Mouse (Mus musculus) stomach, postnatal 0 days (tissue): ENCODE data around the gene Dock2. TPM values are rescaled to one million over a fixed set of nuclear protein-coding genes. Genes with fewer than 3 reads are reported as not detected.

Experiments used
- ATAC-seq: fragments of 200-750 bp; cut with Nextera tagmentation; 2 replicates; pipeline ENCODE4 v1.8.0; 2017; ENCODE audit not compliant: low FRiP score, low TSS enrichment
- DNase-seq: peaks from one replicate; pipeline ENCODE4 v3.0.0-alpha.2; 2016; ENCODE audit warnings: low spot score
- H3K27ac ChIP-seq: fragments of 300-500 bp; sonication (generic); replicated peaks from 2 replicates; pipeline ENCODE4 v1.5.1; 2014; ENCODE audit warnings: mild to moderate bottlenecking, control low read depth
- H3K27me3 ChIP-seq: fragments of 300-500 bp; sonication (generic); 2 replicates; pipeline ENCODE4 v1.6.1; 2014; ENCODE audit warnings: low read length; ENCODE audit not compliant: control insufficient read depth, insufficient read depth
- H3K36me3 ChIP-seq: fragments of 300-500 bp; sonication (generic); 2 replicates; pipeline ENCODE4 v1.6.1; 2014; ENCODE audit warnings: low read length, mixed read lengths; ENCODE audit not compliant: control insufficient read depth, insufficient read depth
- H3K4me1 ChIP-seq: fragments of 300-500 bp; sonication (generic); replicated peaks from 2 replicates; pipeline ENCODE4 v1.6.1; 2014; ENCODE audit warnings: antibody characterized with exemption; ENCODE audit not compliant: control insufficient read depth, insufficient read depth
- H3K4me2 ChIP-seq: fragments of 300-500 bp; sonication (generic); replicated peaks from 2 replicates; pipeline ENCODE4 v1.6.1; 2014; ENCODE audit warnings: low read depth, mild to moderate bottlenecking, control low read depth, moderate library complexity
- H3K4me3 ChIP-seq: fragments of 300-500 bp; sonication (generic); 2 replicates; pipeline ENCODE4 v1.5.1; 2014; ENCODE audit warnings: low read depth, low read length, control low read depth
- H3K9ac ChIP-seq: fragments of 300-500 bp; sonication (generic); 2 replicates; pipeline ENCODE4 v1.6.1; 2014; ENCODE audit warnings: mild to moderate bottlenecking, low read length, control low read depth, mixed read lengths
- H3K9me3 ChIP-seq: fragments of 300-500 bp; sonication (generic); 2 replicates; pipeline ENCODE4 v1.6.1; 2016; ENCODE audit warnings: low read length; ENCODE audit not compliant: control insufficient read depth
- CTCF ChIP-seq: IDR thresholded peaks from 2 replicates; pipeline ENCODE4 v1.5.1; 2016; ENCODE audit warnings: antibody characterized with exemption, low read depth, mild to moderate bottlenecking, moderate library complexity
- EP300 ChIP-seq: optimal IDR thresholded peaks from 2 replicates; pipeline ENCODE3; 2016; ENCODE audit warnings: antibody characterized with exemption
- WGBS: fragments of 180-500 bp; shearing (Covaris S2); extraction: QIAGEN DNeasy Blood & Tissue Kit; methylation state at CpG from one replicate; pipeline ENCODE4 v1.1.7; 2014; 5-methylcytosine and 5-hydroxymethylcytosine counted together
- polyA plus RNA-seq: library from polyadenylated mRNA; unstranded; fragments of >200 nt; fragmentation: Nextera tagmentation; extraction: Ambion mirVana; gene quantifications from 2 replicates; pipeline ENCODE4 v1.2.1, GENCODE M21; 2015

The Dock2 gene
- polyA plus RNA-seq, 1 experiment from 2014 or later: 1.0 TPM

DNA sequence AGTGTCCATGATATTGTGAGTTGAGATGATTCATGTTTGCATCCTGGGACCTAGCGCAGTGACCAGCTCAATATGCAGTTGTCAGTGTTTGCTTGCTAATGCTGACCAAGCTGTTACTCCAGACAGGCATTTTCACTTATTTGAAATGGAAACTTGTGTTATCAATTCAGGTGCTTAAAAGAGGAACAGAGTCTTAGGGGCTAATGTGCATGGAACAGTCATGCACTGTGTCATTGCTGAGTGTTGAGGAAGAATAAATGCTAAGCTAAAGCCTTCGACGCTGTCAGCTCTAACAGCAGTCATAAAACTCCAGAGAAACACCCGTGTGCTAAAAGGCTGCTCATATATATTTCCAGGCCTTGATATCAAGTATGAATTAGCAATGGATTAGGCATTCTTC, 259.1 kb downstream of the Dock2 start:
- H3K9ac ChIP-seq: no peak overlapping the region
- no peak for TF ChIP-seq CTCF
- no peak for TF ChIP-seq EP300
- no peaks in the 10 kb centered on the region for H3K4me1 ChIP-seq
- no peak overlapping the region for H3K4me2 ChIP-seq
- no peaks in the 10 kb centered on the region for H3K36me3 ChIP-seq
- no peaks in the 10 kb centered on the region for H3K27me3 ChIP-seq
- WGBS: 81% methylated on average over 4 of the region's 4 CpGs
- H3K4me3 ChIP-seq: no peak overlapping the region
- H3K27ac ChIP-seq: no peak overlapping the region
- ATAC-seq (no peak), DNase-seq (no peak)
- no peaks in the 10 kb centered on the region for H3K9me3 ChIP-seq

DNA sequence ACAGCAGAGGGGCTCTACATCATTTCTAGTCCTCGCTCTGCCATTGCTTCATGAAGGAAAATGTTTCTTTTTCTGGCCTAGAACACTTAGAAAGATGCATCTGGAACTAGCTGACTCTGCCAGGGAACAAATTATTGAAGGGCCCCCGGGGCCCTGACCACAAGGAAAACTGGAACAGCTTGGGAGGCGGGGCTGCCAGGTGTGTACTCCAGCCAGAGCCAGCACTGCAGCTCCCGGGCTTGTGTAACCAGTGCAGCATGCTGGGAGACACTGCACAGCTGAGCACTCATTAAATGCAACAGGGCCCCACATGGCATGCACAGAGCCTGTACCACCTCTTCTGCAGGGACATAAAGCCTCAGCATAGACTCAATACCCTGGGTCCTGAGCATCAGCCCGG, 265.1 kb downstream of the Dock2 start:
- 50% methylated on average over 5 of the region's 5 CpGs for WGBS
- Histone ChIP-seq H3K9me3 (no peaks in the 10 kb centered on the region), H3K27me3 (no peaks in the 10 kb centered on the region), H3K27ac (no peak overlapping the region), H3K4me2 (no peak overlapping the region), H3K4me1 (no peaks in the 10 kb centered on the region), H3K36me3 (no peaks in the 10 kb centered on the region), H3K4me3 (no peak overlapping the region), H3K9ac (no peak overlapping the region)
- no peak for ATAC-seq
- no peak for TF ChIP-seq EP300
- no peak for TF ChIP-seq CTCF
- no peak for DNase-seq

DNA sequence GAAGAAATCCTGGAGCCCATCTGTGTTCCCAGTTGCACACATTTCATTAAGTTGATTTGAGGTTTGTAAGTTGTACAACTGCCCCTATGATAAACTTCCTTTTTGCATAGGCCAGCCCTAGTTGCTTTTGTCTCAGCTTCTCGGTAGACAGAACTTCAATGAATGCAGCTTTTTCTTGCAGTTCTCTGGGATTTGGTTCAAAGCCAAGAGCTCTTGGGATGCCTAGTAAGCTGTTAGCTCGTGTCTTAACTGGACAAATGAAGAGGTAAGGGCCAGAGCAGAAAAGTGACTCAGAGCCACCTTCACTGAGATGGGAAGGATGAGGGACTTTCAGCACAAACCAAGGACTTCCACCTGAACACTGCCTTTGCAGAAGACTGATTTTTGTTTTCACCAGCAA, 266.7 kb downstream of the Dock2 start:
- TF ChIP-seq CTCF (no peak), EP300 (no peak)
- DNase-seq (no peak), ATAC-seq (no peak)
- H3K36me3 ChIP-seq: no peaks in the 10 kb centered on the region
- no peaks in the 10 kb centered on the region for H3K27me3 ChIP-seq
- no peak overlapping the region for H3K4me3 ChIP-seq
- WGBS: 26% methylated on average over 2 of the region's 2 CpGs
- no peak overlapping the region for H3K4me2 ChIP-seq
- no peaks in the 10 kb centered on the region for H3K9me3 ChIP-seq
- H3K4me1 ChIP-seq: no peaks in the 10 kb centered on the region
- H3K27ac ChIP-seq: no peak overlapping the region
- no peak overlapping the region for H3K9ac ChIP-seq

DNA sequence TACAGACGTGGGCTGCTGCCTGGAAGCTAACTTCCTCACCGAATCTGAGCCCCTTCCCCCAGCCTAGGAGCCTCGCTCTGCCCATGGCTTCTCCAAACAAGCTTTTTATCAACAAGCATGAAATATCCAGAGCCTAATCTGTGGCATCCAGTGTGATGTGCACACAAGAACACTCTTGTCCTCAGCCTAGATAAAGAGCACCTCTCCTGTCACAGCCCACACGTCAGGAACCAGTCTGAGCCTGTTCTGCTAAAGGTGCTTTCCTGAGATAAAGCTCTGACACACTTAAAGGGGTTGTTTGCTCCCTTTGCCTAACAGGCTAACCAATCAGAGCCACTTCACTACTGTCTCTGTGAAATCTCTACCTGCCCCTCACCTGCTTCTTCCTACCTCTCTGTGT, 268.4 kb downstream of the Dock2 start:
- Histone ChIP-seq H3K4me2 (no peak overlapping the region), H3K4me1 (no peaks in the 10 kb centered on the region), H3K36me3 (no peaks in the 10 kb centered on the region), H3K9ac (no peak overlapping the region), H3K4me3 (no peak overlapping the region), H3K27ac (no peak overlapping the region), H3K9me3 (no peaks in the 10 kb centered on the region), H3K27me3 (no peaks in the 10 kb centered on the region)
- ATAC-seq (no peak), DNase-seq (no peak)
- no peak for TF ChIP-seq CTCF
- no peak for TF ChIP-seq EP300
- 16% methylated on average over 4 of the region's 4 CpGs for WGBS

DNA sequence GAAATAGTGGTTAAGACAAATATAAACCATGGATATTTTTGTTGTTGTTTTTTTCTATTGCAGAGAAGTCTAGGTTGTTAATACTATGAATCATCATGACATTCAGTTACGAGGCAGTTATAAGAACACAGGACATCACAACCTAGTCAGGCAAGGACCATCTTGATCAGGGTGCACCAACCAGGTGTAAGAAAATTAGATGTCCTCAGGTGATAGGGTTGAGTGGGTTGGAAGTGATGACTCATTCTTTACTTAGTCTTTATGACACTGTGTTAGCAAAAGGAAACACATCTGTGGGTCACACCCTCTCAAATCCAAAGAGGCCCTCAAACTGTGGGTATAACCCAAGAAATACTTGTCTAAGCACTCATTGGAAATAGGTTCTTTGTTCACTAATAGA, 277.3 kb downstream of the Dock2 start:
- ATAC-seq: no peak
- WGBS: 66% methylated on average over 1 of the region's 1 CpGs
- no peaks in the 10 kb centered on the region for H3K36me3 ChIP-seq
- H3K4me1 ChIP-seq: no peaks in the 10 kb centered on the region
- H3K9me3 ChIP-seq: no peaks in the 10 kb centered on the region
- DNase-seq: no peak
- no peak overlapping the region for H3K27ac ChIP-seq
- TF ChIP-seq CTCF: no peak
- no peak for TF ChIP-seq EP300
- H3K9ac ChIP-seq: no peak overlapping the region
- no peak overlapping the region for H3K4me2 ChIP-seq
- H3K4me3 ChIP-seq: no peak overlapping the region
- no peaks in the 10 kb centered on the region for H3K27me3 ChIP-seq

DNA sequence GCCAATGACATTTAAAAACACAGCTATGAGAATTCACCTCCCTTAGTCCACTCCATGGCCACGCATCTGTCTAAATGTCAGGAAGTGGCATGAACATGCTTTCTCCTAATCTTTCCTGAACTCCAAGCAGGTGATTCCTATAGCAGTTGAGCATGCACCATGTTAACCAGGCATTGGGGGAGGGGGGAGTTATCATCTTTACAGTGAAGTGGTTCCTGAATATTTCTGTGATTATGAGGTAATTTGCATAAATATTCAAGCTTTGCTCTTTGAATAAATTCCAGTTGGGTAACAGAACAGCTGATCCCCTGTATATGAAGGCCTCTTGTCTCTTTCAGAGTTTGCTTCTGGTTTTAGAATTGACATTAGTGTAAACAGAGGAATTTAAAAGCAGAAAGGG, 284.0 kb downstream of the Dock2 start:
- Histone ChIP-seq H3K36me3 (no peaks in the 10 kb centered on the region), H3K4me1 (no peaks in the 10 kb centered on the region), H3K9me3 (no peaks in the 10 kb centered on the region), H3K4me2 (no peak overlapping the region), H3K4me3 (no peak overlapping the region), H3K27ac (no peak overlapping the region), H3K9ac (no peak overlapping the region), H3K27me3 (no peaks in the 10 kb centered on the region)
- WGBS: 86% methylated on average over 1 of the region's 1 CpGs
- TF ChIP-seq EP300: no peak
- TF ChIP-seq CTCF: no peak
- no peak for DNase-seq
- ATAC-seq: no peak
